ENCODE assay signal across 19 mouse cellular contexts in the genomic region with DNA sequence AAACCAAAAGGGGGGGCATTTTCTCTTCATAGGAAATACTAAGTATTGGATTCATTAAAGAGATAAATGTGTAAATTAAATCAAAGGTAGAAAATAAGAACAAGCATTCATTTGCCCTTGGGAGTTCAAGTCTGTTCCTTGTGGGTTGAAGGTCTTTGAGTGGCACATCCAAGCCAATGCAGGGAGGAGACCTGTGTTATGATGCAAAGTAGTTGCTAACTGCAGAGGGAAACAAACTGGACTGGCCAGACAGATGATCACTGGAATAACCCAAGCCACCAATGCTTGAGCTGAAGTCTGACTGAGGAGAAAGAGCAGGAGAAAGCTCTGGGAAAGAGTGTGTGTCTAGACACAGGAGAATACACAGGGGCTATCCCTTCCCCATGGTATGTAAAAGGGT.
DNase-seq lines count a peak whose midpoint lies in the region.
"Had no signal": no experiment of that assay in that cellular context is flagged by ENCODE, and none has a peak within 500 bp of the region (broad histone marks: within the 10 kb centered on the region; RNA-seq: fewer than 3 reads in every experiment).

No protein-coding gene starts in this region.

- DNase-seq in ES-CJ7 (ENCODE audit: low read depth, low spot score) (peak; percentile 68), R1 (ENCODE audit: low read depth, low spot score) (peak; percentile 38), ZHBTc4 (ENCODE audit: low read depth, low spot score) (peak; percentile 61)
- no peak for DNase-seq in gastrocnemius, adult 18-20 months (ENCODE audit: low spot score)
- DNase-seq in layer of hippocampus, postnatal 36 days: no peak
- no peak for DNase-seq in embryo, embryonic 10 days (ENCODE audit: low spot score)
- DNase-seq: adrenal gland, adult 2 months; adrenal gland, adult 8-10 months; adrenal gland, postnatal 10 days; adrenal gland, postnatal 14 days; adrenal gland, postnatal 25 days; adrenal gland, postnatal 36 days; B cell, adult 2 months; cerebellum, adult 11 months; cerebellum, adult 11-12 months; cerebellum, adult 18-20 months; cerebellum, adult 2 months; cerebellum, adult 8-10 months; cerebellum, adult 9-10 months had no signal

Comparison
In these comparisons a context has a peak if more than half of its experiments do, and no peak if none do; other contexts are left out.
1. DNase-seq: peak in ES-CJ7 (single experiment), R1 (single experiment) and ZHBTc4 (single experiment); none in gastrocnemius, adult 18-20 months (single experiment), layer of hippocampus, postnatal 36 days (0 of 2) and embryo, embryonic 10 days (single experiment).